Mouse (Mus musculus): ENCODE results near the gene Dpp6. TPM values are rescaled to one million over a fixed set of nuclear protein-coding genes. Genes with fewer than 3 reads are reported as not detected.

Gene Dpp6
- polyA plus RNA-seq, 3 experiments from 2014 or later, result not detected

DNA sequence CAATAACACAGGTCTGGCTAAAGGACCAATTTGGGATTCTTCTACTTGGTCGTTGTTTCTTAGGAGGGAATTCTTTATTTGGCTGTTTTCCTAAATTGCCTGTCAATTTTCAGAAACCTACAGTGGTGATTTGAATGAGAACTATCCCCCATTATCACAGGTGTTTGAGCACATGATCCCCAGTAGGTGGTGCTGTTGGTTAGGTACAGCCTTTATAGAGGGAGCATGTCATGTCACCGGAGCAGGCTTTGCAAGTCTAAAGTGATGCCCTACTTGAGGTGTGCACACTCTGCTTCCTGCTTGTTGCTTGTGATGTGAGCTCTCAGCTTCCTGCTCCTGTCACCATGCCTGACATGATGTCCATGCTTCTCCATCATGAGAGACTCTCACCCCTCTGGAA lies 870.3 kb downstream of the Dpp6 start:
- no peak for ATAC-seq

DNA sequence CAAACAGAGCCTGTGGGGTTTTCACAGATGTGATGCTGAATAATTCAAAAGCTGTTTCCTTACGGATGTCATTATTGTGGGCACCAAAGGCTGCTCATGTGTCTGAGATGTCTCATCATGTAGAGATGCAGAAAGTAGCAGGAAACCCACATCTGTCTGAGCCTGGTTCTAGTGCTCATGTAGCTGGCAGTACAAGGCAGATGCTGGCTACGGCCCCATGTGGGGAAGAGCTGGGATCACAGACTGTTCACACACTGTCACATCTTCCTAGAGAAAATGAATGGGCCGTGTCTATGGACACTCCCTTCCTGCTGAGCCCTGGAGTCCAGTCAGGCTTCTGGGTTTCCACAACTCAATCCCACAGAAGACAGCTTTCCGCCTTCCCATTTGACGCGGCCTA lies 885.5 kb downstream of the Dpp6 start:
- ATAC-seq, result no peak

DNA sequence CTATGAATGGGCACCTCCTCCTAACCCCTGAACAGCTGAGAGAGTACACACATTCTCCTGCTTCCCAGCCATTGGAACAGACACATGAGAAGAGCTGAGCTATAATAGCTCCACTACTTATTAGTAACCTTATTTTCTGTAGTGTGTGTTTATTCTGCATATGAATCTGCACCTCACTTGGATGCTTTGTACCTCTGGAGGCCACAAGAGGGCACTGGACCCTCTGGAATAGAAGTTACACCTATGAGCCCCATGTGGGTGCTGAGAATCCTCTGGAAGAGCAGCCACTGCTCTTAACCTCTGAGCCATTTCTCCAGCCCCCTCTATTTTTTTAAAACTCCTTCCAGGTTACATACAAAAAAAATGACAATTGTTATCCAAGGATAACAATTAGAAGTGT lies 888.0 kb downstream of the Dpp6 start:
- ATAC-seq, result no peak

DNA sequence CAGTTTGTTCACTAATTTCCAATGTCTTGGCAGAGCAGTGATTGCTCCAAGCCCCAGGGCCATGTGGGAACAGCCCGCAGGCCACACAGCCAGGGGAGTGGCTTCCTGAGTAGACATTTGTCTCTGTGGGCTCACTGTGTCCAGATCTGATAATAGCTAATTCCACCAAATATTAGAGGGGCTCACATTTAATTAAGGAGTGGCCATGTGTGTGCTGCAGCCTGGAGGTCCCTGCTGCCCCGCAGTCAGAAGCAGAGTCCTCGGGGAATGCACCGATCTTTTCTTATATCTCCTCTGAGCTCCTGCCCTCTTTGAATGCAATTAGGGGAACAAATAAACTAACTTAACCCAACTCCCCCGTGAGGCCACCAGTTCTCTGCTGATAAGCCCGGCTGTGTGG lies 889.5 kb downstream of the Dpp6 start:
- ATAC-seq, result no peak

DNA sequence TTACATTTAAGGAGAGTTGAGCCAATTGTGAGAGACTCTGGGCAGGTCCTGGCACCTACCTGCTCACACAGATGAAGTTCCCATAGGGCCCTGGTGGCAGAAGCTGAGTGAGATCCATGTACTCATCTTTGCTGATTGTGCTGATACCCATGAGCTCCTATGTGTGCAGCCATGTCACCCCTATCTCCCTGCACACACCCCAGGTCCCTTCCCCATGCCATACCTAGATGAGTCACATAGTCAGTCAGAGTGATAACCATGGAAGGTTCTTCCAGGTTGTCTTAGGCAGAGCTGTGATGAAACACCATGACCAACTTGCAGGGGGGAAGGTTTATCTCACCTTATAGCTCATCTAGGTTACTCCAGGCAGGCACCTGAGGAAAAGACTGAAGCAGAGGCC lies 890.3 kb downstream of the Dpp6 start:
- no peak for ATAC-seq

DNA sequence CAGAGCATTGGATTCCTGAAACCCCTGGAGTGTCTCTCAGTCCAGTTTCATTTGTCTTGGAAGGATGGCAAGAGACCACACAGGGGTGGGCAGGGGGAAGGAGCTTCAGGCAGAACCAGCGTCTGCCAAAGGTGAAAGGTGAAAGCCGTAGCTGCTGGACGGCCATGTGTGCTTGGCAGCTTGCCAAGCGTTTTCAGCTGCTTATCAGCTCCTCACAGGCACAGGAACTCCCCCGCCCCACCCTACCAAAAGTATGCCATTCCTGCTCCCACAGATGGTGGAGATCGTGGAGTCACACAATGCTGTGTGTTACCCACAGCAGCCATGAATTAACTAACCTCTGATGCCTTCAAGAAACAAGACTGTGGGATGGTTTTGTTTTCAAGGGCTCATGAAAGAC lies 891.2 kb downstream of the Dpp6 start:
- no peak for ATAC-seq

DNA sequence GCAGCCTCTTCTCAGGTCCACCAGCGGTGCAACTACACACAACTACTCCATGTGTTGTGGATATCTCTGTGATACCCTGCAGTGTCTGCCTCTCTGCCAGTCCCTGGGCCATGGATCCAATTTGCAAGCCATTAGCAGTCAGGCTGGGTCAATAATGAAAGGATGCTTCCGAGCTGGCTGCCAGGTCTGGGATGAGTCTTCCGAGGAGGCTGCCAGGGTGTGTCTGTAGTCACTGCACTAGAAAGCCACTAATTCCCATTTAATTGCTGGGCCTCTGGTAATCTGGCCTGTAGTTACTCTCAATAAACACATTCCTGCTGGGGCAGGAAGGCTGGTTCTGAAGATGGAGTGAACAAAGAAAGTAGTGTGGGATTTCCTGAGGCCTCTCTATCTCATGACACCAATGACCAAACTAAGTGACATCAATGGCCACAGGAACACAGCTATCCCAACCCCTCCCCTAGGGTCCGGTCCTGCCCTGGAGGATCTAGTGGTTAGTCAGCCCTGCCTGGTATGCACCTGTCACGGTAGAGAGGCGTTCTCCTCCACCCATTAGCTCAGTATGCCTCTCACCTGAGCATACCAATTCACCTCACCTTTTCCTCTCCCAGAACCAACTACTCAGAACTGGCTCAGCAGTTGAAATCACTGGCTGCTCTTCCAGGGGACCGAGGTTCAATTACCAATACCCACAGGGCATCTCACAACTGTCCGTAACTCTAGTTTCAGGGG lies 894.6 kb downstream of the Dpp6 start:
- no peak for ATAC-seq

DNA sequence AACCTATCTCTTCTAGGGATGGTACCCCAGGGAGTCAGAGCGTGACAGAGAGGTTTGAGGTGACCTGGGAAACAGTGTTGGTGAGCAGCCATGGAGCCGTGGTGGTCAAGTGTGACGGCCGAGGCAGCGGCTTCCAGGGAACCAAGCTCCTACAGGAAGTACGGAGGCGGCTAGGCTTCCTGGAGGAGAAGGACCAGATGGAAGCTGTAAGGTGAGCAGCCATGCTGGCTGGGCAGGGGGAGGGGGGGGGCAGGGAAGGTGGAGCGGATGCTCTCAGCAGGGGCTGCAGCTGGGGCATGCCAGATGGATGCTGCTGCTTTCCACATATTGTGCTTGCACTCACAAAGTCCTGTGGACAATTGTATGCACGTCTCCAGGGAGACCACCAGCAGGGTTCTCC lies 897.4 kb downstream of the Dpp6 start:
- no peak for ATAC-seq

DNA sequence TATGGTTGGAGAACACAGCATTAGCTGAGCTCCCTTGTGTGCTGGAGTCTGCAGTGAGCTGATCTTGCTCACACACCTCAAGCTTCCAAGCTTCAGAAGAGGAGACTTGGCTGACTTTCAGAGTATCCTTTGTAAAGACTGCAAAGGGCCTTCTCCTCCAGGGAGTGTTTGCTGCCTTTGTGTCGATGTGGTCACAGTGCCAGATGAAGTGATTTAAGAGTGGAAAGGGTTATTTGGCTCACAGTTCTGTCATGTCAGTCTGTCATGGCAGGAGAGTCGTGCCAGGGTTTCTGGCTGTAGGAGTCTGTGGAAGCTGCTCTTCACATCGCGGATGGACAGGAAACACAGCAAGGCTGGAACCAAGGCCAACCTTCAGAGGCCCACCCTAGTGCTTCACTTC lies 899.0 kb downstream of the Dpp6 start:
- ATAC-seq, result no peak

DNA sequence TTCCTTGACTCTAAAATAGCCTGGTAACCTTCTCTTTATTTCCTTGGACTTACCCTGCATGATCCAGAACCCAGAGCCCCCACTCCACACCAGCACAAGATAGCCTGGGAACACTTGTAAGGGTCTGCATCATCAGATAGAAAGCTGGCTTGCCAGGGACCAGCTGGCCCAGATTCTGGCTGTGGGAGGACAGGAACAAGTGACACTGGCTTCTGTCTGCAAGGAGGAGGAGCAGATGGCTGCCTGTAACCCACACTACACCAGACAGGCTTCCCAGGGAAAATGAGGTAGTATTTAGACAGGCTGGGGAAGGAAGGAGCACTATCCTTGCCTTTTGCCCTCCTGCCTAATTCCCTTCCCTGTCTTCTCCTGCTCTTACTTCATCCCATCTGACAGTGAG lies 900.3 kb downstream of the Dpp6 start:
- no peak for ATAC-seq

DNA sequence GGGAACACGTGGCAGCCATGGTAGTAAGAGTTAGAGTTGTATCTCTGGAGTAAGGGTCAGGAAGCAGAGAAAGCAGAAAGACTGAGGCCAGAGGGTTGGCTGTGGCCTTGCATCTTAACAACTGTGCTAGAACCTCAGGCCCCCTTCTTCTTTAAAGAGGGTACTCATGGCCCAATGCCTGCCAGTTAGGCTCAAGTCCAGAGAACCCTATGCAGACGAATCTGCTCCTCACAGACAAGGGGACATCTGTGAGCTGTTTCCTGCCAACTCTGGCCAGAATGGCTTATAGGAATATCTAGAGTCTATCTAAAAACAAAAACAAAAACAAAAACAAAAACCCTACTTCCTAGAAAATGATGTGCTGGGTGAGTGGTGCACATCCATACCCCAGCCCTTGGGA lies 902.3 kb downstream of the Dpp6 start:
- ATAC-seq, result no peak

DNA sequence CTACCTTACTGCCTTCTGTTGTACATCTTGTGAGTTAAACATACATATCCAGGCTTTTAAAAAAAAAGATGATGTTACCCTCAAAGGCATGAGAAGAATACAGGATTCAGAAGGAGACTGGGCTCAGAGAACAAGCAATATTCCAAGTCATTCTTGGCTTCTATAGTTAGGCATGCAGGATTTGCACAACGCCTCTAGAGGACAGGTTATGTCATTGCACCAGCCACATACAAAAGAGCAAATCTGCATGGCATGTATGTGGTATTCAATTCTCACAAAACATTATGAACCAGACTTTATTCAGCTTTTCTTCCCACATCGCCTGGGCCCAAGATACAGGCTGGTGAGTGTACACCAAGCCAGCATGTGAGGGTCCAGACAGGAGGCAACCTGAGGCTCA lies 907.5 kb downstream of the Dpp6 start:
- ATAC-seq, result no peak

DNA sequence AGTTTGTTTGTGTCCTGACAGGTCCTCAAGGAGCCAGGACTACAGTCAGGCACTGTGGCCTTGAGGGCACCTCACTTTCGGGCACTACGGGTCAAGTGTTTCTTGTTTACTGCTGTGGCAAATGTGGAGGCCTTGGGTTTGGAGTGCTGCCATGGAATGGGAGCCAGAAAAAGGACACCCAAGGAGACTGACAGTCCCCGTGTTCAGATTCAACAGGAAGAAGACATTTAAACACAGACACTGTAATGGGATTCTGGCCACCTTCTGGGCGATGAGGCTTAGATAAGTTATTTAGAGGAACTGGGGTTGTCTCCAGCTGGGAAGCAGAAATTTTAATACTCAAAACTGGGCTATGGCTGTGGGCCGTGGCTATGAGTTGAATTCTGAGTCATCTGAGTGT lies 913.7 kb downstream of the Dpp6 start:
- no peak for ATAC-seq

DNA sequence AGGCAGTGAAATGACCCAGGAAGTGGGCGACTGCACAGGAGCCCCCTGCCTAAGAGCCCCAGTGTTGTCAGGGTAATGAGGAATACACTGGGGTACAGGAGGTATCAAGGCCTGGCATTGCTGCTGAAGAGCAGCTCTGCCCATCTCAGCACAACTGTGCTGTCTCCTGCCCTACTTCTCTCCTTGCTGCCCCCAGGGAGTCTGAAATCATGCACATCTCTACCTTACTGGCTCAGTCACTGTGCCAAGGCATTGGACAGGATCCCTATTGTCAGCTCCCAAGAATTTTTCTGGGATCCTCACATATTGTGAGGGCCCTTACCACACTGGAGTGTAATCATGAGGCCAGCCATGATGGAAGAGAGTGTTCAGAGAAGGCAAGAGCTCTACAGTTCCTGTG lies 914.4 kb downstream of the Dpp6 start:
- no peak for ATAC-seq

DNA sequence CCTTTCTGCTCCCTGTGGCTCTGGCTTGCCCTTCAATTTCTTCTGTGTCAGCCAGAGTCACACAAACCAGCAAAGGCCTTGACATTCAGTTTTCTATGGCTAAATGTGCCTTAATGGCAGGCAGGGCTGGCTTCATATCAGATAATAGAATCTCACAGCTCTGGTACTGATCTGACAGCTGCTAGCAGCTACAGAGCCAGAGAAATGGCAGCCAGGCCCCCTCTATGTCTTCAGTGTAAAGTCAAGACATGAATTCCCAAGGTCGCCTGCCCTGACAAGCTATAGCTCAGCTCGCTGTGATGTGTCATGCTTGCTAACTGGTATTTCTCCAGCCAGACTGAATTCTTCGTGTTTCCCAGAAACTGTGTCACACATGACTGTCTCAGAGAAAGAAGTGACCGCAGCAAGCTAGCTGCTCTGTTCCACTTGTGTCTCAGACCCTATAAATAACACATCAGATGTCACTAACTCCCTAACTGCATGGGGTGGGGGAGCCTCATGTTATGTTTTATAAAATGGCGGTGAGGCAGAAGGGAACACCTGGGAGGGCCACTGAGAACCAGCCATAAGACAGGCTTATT lies 915.4 kb downstream of the Dpp6 start:
- no peak for ATAC-seq

DNA sequence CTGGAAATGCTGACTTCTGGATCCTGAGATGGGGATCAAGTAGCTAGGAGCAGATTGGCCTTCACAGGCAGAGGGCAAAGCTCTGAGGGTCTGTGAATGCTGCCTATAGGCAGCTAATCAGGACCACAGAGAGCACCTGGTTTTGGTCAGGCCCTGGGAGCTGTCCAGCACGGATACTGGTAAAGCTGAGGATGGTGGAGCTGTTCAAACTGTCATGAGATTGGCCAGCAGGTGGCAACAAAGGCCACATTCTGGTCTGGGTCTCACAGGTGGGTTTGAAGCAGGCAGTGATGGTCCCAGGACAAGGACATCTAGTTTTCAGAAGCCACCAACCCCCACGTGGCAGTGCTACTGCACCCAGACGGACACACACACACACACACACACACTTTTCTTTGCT lies 920.2 kb downstream of the Dpp6 start:
- no peak for ATAC-seq

DNA sequence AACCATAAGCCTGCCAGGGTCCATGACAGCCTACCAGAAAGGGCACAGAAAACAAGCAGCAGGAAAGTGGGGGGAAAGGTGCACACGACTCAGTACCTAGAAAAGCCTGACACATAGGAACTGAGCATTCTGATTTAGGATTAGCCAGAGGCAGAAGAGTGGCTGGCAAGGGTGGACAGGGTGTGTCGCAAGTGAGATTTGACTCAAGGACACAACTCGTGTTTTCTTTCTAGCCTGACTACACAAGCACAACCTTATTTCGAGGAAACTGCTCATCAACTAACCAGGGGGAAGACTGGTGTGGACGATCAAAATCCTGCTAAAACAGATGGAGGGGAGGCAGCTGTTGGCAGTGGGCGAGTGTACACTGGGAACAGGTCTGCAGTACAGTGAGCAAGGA lies 922.2 kb downstream of the Dpp6 start:
- ATAC-seq, result no peak

DNA sequence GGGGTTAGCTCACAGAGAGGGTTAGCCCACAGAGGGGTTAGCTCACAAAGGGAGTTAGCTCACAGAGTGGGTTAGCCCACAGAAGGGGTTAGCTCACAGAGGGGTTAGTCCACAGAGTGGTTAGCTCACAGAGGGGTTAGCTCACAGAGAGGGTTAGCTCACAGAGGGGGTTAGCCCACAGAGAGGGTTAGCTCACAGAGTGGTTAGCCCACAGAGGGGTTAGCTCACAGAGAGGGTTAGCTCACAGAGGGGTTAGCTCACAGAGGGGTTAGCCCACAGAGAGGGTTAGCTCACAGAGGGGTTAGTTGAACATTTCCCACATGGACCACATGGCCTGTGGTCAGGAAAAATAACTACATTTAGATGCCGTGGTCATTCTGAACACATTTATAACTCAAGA lies 927.9 kb downstream of the Dpp6 start:
- ATAC-seq, result no peak

DNA sequence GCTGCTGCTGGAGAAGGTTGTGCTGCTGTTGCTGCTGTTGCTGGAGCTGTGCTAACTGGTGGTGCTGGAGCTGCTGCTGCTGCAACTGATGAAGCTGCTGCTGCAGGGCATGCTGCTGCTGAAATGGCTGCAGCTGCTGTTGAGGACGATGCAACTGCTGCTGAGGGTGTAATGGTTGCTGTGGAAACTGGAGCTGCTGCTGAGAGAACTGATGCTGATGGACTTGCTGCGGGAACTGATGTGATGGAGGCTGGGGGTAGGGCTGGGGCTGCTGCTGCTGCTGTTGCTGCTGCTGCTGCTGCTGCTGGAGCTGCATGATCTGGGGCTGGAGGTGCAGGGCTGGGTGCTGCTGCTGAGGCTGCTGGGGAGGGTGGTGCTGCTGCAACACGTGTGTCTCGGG lies 948.8 kb downstream of the Dpp6 start:
- ATAC-seq, result no peak

DNA sequence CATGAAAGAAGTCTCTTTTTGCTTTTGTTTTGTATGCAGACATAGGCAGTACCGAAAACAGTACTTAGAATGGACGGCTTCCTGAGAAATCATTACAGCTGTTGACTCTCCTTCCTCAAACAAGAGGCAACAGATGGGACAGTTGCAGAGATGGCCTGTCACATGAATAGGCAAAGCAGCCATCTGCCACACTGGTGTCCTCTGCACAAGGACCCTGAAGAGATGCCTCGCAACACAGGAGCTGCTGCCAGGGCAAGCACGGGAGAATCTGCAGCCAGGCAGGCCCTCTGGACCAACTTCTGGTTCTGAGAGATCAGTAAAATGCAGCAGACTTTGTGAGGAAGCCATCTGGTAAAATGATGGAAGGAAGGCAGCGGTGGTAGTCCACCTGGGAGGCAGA lies 950.9 kb downstream of the Dpp6 start:
- ATAC-seq, result no peak

Data from inflammation-experienced regulatory T-cells, adult 6 months (primary cell).